Mouse (Mus musculus) embryonic fibroblast, embryonic 13.5 days (primary cell): ENCODE measurements at regions not wholly inside any gene's neighbourhood (a gene's known extent, or its start where the extent isn't known, plus 50 kb on each side); places are given as distances from the start of the nearest gene placed in this dataset.

Experiments used
- CTCF ChIP-seq: IDR thresholded peaks from 2 replicates; pipeline ENCODE4 v1.5.1; 2011; ENCODE audit warnings: mild to moderate bottlenecking, control low read depth, low read length, moderate library complexity, borderline replicate concordance; ENCODE audit not compliant: insufficient read depth
- POLR2A ChIP-seq: IDR thresholded peaks from 2 replicates; pipeline ENCODE4 v1.6.1; 2011; ENCODE audit warnings: low read depth, mild to moderate bottlenecking, control low read depth, low read length, moderate library complexity

DNA sequence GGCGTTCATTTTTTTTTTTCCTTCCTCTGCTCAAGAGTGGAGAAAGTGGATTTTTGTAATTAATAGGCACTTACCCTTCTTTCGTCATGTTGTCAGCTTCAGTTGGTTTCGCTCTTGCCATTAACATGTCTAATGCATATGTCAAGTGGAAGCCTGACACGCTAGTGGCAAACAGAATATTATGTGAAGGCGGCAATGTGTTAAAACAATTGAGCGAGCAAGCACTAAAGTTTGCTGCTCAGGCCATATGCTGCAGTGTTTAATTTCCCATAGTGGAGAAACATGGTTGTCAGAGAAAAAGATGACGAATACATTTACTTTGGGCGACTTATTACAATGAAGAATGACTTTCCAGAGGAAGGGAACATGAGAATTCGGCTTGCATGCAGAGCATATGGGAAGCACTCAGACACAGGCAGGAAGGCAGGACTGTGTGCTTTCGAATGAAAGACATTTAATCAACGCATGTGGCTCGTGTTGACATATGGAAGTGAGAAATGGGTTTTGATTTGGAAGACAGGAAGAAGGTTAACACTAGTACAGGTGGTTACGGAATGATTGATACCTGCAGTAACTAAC is 134.1 kb downstream of the Icos start:
- no peak for TF ChIP-seq POLR2A
- TF ChIP-seq CTCF: no peak
